Mouse (Mus musculus) limb, embryonic 12.5 days (tissue): ENCODE data around the gene Ankrd2. TPM values are rescaled to one million over a fixed set of nuclear protein-coding genes. Genes with fewer than 3 reads are reported as not detected.
A peak's percentile ranks its signal among the peaks of the same experiment; 100 is the strongest.

ENCODE experiments used
- ATAC-seq: fragments of 200-750 bp; cut with Nextera tagmentation; 2 replicates; pipeline ENCODE4 v1.8.0; 2017; ENCODE audit warnings: low read depth, moderate TSS enrichment; ENCODE audit not compliant: insufficient number of reproducible peaks, insufficient read depth, low FRiP score, low TSS enrichment
- H3K27ac ChIP-seq: fragments of 300-500 bp; sonication (generic); 2 replicates; pipeline ENCODE4 v1.5.1; 2016; ENCODE audit warnings: mild to moderate bottlenecking, moderate library complexity
- H3K27me3 ChIP-seq: fragments of 300-500 bp; sonication (generic); 2 replicates; pipeline ENCODE4 v1.6.1; 2016; ENCODE audit warnings: mild to moderate bottlenecking, moderate library complexity
- H3K36me3 ChIP-seq: fragments of 300-500 bp; sonication (generic); 2 replicates; pipeline ENCODE4 v1.6.1; 2016; ENCODE audit warnings: mild to moderate bottlenecking, moderate library complexity
- H3K4me1 ChIP-seq: fragments of 300-500 bp; sonication (generic); replicated peaks from 2 replicates; pipeline ENCODE4 v1.6.1; 2016
- H3K4me2 ChIP-seq: fragments of 300-500 bp; sonication (generic); 2 replicates; pipeline ENCODE4 v1.6.1; 2016; ENCODE audit warnings: mild to moderate bottlenecking, moderate library complexity
- H3K4me3 ChIP-seq: fragments of 300-500 bp; sonication (generic); replicated peaks from 2 replicates; pipeline ENCODE4 v1.5.1; 2016; ENCODE audit warnings: mild to moderate bottlenecking
- H3K9ac ChIP-seq: fragments of 300-500 bp; sonication (generic); replicated peaks from 2 replicates; pipeline ENCODE4 v1.6.1; 2016; ENCODE audit warnings: mild to moderate bottlenecking, moderate library complexity
- H3K9me3 ChIP-seq: fragments of 300-500 bp; sonication (generic); 2 replicates; pipeline ENCODE4 v1.6.1; 2016; ENCODE audit warnings: mild to moderate bottlenecking, moderate library complexity
- WGBS: fragments of 180-500 bp; shearing (Covaris S2); methylation state at CpG from one replicate; pipeline ENCODE4 v1.1.7; 2016; 5-methylcytosine and 5-hydroxymethylcytosine counted together
- polyA plus RNA-seq: library from polyadenylated mRNA; unstranded; fragments of >200 nt; fragmentation: Nextera tagmentation; extraction: Ambion mirVana; gene quantifications from 2 replicates; pipeline ENCODE4 v1.2.1, GENCODE M21; 2016

Gene Ankrd2
- polyA plus RNA-seq, 1 experiment from 2014 or later = 0.25 TPM

GRCm38 (mm10) chr19:41999688-42000283 lies 36.0 kb upstream of the Ankrd2 start:
- no peaks in the 10 kb centered on the region for H3K36me3 ChIP-seq
- WGBS = 76% methylated on average over 4 of the region's 4 CpGs
- no peaks in the 10 kb centered on the region for H3K27me3 ChIP-seq
- H3K9me3 ChIP-seq = no peaks in the 10 kb centered on the region
- peak overlapping the region; percentile 81 for H3K27ac ChIP-seq
- H3K4me1 ChIP-seq = peaks cover 53% of the 10 kb centered on the region
- ATAC-seq = no peak
- H3K9ac ChIP-seq = no peak overlapping the region
- H3K4me3 ChIP-seq = no peak overlapping the region
- H3K4me2 ChIP-seq = no peak overlapping the region

DNA sequence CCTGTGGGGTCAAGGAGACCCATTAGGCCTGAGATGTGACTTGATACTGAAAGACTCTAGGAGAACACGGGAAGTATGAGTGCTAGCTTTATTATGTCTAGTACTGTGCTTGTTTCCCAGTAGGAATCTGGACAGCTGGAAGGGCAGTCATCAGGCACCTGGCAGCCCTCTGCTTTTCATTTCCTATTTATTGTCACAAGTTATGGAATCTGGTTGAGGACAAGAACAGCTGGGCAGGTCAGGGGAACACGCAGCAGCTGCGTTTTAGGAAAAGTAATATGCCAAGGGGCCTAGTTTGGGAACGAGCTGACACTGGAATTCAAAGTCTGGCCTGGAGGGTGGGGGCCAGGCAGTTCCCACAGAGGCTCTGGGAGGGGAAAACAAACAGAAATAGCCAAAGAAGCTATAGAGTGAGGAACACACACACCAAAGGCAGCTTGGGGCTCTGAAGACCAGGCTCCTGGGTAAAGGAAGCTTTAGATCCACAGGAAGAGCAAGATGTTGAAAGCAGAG lies 35.3 kb upstream of the Ankrd2 start:
- H3K27ac ChIP-seq = peak overlapping the region; percentile 81
- H3K9me3 ChIP-seq = no peaks in the 10 kb centered on the region
- no peaks in the 10 kb centered on the region for H3K36me3 ChIP-seq
- H3K4me1 ChIP-seq = peaks cover 50% of the 10 kb centered on the region
- H3K4me3 ChIP-seq = no peak overlapping the region
- ATAC-seq = peak; percentile 80
- H3K4me2 ChIP-seq = peak overlapping the region; percentile 4; the same call in 1 of the 2 replicates
- WGBS = 15% methylated on average over 4 of the region's 4 CpGs
- H3K27me3 ChIP-seq = no peaks in the 10 kb centered on the region
- H3K9ac ChIP-seq = no peak overlapping the region

- H3K27me3 ChIP-seq = no peaks in the 10 kb centered on the region
- ATAC-seq = no peak
- no peaks in the 10 kb centered on the region for H3K36me3 ChIP-seq
- 92% methylated on average over 12 of the region's 12 CpGs for WGBS
- no peak overlapping the region for H3K4me3 ChIP-seq
- H3K4me1 ChIP-seq = peaks cover 51% of the 10 kb centered on the region
- no peaks in the 10 kb centered on the region for H3K9me3 ChIP-seq
- H3K9ac ChIP-seq = no peak overlapping the region
- peak overlapping the region; percentile 81 for H3K27ac ChIP-seq
- H3K4me2 ChIP-seq = 0 out of 2 replicates have a peak overlapping the region, but pooled peaks have one; percentile 4
Observed at GRCm38 (mm10) chr19:42001253-42001980, 34.4 kb upstream of the Ankrd2 start.

GRCm38 (mm10) chr19:42004258-42004657 lies 31.5 kb upstream of the Ankrd2 start:
- Histone ChIP-seq H3K9ac (no peak overlapping the region), H3K9me3 (no peaks in the 10 kb centered on the region), H3K27me3 (no peaks in the 10 kb centered on the region), H3K4me1 (peaks cover 52% of the 10 kb centered on the region), H3K4me2 (no peak overlapping the region), H3K4me3 (no peak overlapping the region), H3K27ac (no peak overlapping the region), H3K36me3 (no peaks in the 10 kb centered on the region)
- 71% methylated on average over 6 of the region's 6 CpGs for WGBS
- no peak for ATAC-seq

- Histone ChIP-seq H3K4me2 (no peak overlapping the region), H3K9me3 (no peaks in the 10 kb centered on the region), H3K36me3 (no peaks in the 10 kb centered on the region), H3K4me1 (peaks cover 43% of the 10 kb centered on the region), H3K9ac (no peak overlapping the region), H3K4me3 (no peak overlapping the region), H3K27me3 (no peaks in the 10 kb centered on the region), H3K27ac (no peak overlapping the region)
- ATAC-seq = no peak
- WGBS = 80% methylated on average over 3 of the region's 3 CpGs
Observed at GRCm38 (mm10) chr19:42005616-42006015, 30.2 kb upstream of the Ankrd2 start.

- Histone ChIP-seq H3K27me3 (no peaks in the 10 kb centered on the region), H3K4me3 (no peak overlapping the region), H3K4me1 (peaks cover 36% of the 10 kb centered on the region), H3K4me2 (no peak overlapping the region), H3K9ac (no peak overlapping the region), H3K9me3 (no peaks in the 10 kb centered on the region), H3K36me3 (no peaks in the 10 kb centered on the region), H3K27ac (0 out of 2 replicates have a peak overlapping the region, but pooled peaks have one; percentile 17)
- WGBS = 42% methylated on average over 8 of the region's 8 CpGs
- no peak for ATAC-seq
Observed at GRCm38 (mm10) chr19:42006568-42006967, 29.2 kb upstream of the Ankrd2 start.

- peak overlapping the region; percentile 53; the same call in 1 of the 2 replicates for H3K27ac ChIP-seq
- WGBS = 49% methylated on average over 3 of the region's 3 CpGs
- no peaks in the 10 kb centered on the region for H3K27me3 ChIP-seq
- H3K9ac ChIP-seq = 0 out of 2 replicates have a peak overlapping the region, but pooled peaks have one; percentile 2
- no peak overlapping the region for H3K4me2 ChIP-seq
- no peak for ATAC-seq
- H3K36me3 ChIP-seq = no peaks in the 10 kb centered on the region; the same call in 1 of the 2 replicates
- H3K4me1 ChIP-seq = peaks cover 36% of the 10 kb centered on the region
- H3K4me3 ChIP-seq = no peak overlapping the region
- H3K9me3 ChIP-seq = no peaks in the 10 kb centered on the region
Observed at GRCm38 (mm10) chr19:42008586-42008985, 27.2 kb upstream of the Ankrd2 start.

- no peaks in the 10 kb centered on the region; the same call in 1 of the 2 replicates for H3K36me3 ChIP-seq
- 37% methylated on average over 7 of the region's 7 CpGs for WGBS
- H3K9ac ChIP-seq = 0 out of 2 replicates have a peak overlapping the region, but pooled peaks have one; percentile 2
- peaks cover 36% of the 10 kb centered on the region for H3K4me1 ChIP-seq
- peak overlapping the region; percentile 53; the same call in 1 of the 2 replicates for H3K27ac ChIP-seq
- H3K9me3 ChIP-seq = no peaks in the 10 kb centered on the region
- no peak overlapping the region for H3K4me2 ChIP-seq
- no peak overlapping the region for H3K4me3 ChIP-seq
- ATAC-seq = no peak
- H3K27me3 ChIP-seq = no peaks in the 10 kb centered on the region
Observed at GRCm38 (mm10) chr19:42009067-42009466, 26.7 kb upstream of the Ankrd2 start.

DNA sequence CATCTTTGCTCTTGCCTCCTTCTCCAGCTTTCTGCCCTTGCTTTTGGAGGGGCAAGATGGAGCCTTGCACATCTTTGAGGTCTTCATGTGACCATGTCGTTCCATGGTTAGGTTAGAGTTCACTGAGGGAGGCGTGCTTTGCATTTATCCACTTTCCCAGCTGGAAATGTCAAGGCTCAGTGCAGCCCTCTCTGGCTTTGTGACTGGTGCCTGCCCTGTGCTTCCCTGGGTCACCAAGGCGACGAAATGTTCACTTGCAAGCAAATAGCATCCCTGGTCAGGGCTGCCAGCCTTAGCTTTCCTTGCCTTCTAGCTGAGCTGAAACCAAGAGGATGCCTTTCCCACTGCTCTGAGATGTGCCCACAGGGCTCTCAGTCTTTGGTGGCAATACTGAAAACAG lies 25.4 kb upstream of the Ankrd2 start:
- H3K27me3 ChIP-seq = no peaks in the 10 kb centered on the region
- no peak for ATAC-seq
- no peaks in the 10 kb centered on the region for H3K9me3 ChIP-seq
- no peaks in the 10 kb centered on the region; the same call in 1 of the 2 replicates for H3K36me3 ChIP-seq
- 71% methylated on average over 4 of the region's 4 CpGs for WGBS
- no peak overlapping the region for H3K27ac ChIP-seq
- H3K4me1 ChIP-seq = peaks cover 38% of the 10 kb centered on the region
- no peak overlapping the region for H3K9ac ChIP-seq
- no peak overlapping the region for H3K4me2 ChIP-seq
- no peak overlapping the region for H3K4me3 ChIP-seq

DNA sequence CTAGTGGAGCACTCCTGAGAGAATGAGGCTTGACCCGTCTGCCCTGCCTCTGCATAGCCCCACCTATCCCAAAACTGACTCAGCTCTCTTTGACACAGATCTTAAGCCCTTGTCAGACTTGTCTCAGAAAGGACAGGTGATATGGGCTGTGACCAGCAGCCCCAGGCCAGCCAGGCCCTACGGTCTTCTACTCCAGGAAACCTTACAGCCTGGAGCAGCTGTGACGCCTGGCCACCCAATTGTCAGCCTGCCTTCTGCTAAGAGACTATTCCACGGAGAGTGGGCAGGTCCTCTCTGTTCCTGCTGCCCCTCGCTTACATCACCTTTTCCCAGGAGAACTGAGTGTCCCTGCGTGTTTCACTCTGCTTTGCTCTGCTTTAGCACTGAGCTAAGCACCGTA lies 24.7 kb upstream of the Ankrd2 start:
- no peaks in the 10 kb centered on the region for H3K9me3 ChIP-seq
- peaks cover 37% of the 10 kb centered on the region for H3K4me1 ChIP-seq
- no peak overlapping the region for H3K4me2 ChIP-seq
- H3K27me3 ChIP-seq = no peaks in the 10 kb centered on the region
- H3K36me3 ChIP-seq = no peaks in the 10 kb centered on the region; the same call in 1 of the 2 replicates
- 86% methylated on average over 7 of the region's 7 CpGs for WGBS
- no peak overlapping the region for H3K9ac ChIP-seq
- H3K27ac ChIP-seq = no peak overlapping the region
- ATAC-seq = no peak
- no peak overlapping the region for H3K4me3 ChIP-seq

DNA sequence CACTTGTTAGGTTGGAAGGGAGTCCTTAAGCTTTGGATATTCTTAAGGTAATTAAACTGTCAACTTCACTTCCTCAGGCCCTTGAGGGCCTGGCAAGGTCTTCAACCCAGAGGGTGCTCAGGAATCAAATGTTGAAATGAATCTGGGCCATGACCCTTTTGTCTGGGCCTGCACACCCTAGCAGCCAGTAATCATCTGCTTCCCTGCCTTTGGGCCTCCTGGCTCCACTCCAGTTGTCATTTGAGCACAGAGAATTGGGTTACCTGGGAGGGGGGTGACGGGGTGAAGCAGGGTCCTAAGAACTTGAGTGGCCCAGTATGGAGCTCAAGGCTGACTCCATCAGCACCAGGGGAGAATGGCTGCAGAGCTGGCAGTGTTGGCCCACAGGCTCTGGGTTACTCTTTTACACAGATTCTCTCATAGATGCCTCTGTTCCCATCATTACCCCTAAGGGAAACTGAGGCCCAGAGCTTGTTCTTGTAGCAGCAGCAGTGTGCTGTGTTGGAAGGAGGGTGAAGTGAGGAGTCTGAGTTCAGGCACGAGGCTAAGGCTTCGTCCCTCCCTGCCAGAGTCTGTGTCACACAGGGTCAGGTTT lies 21.5 kb upstream of the Ankrd2 start:
- no peaks in the 10 kb centered on the region for H3K27me3 ChIP-seq
- H3K36me3 ChIP-seq = no peaks in the 10 kb centered on the region; the same call in 1 of the 2 replicates
- no peak overlapping the region for H3K9ac ChIP-seq
- H3K4me3 ChIP-seq = no peak overlapping the region
- no peak overlapping the region for H3K4me2 ChIP-seq
- whole genome bisulfite sequencing = 83% methylated on average over 3 of the region's 3 CpGs
- no peaks in the 10 kb centered on the region for H3K9me3 ChIP-seq
- peaks cover 43% of the 10 kb centered on the region for H3K4me1 ChIP-seq
- no peak overlapping the region for H3K27ac ChIP-seq
- ATAC-seq = no peak
